Mouse (Mus musculus): ENCODE measurements around the gene Aig1.

- TF ChIP-seq EP300 (IDR thresholded peaks at IDR 0.05; ENCODE audit: insufficient read depth, low read depth, low read length): no peak
- no peak for TF ChIP-seq POLR2A (IDR thresholded peaks at IDR 0.05; ENCODE audit: insufficient read depth, low read depth, low read length)
- TF ChIP-seq CTCF (IDR thresholded peaks at IDR 0.05): no peak
These were observed 115.0 kb downstream of the Aig1 start for GRCm38 (mm10) chr10:13753777-13754176.
